Mouse (Mus musculus) heart, postnatal 0 days (tissue): ENCODE data around the gene Hcrtr2. TPM values are rescaled to one million over a fixed set of nuclear protein-coding genes. Genes with fewer than 3 reads are reported as not detected.

Experiments
- ATAC-seq: fragments of 200-750 bp; cut with Nextera tagmentation; 2 replicates; pipeline ENCODE4 v1.8.0; 2017; ENCODE audit warnings: low read depth, moderate number of reproducible peaks, moderate library complexity; ENCODE audit not compliant: insufficient read depth
- DNase-seq: peaks from one replicate; pipeline ENCODE4 v3.0.0-alpha.2; 2016; ENCODE audit warnings: low spot score
- H3K27ac ChIP-seq: fragments of 300-500 bp; sonication (generic); 2 replicates; pipeline ENCODE4 v1.5.1; 2014; ENCODE audit warnings: low read depth, mild to moderate bottlenecking
- H3K27me3 ChIP-seq: fragments of 300-500 bp; sonication (generic); 2 replicates; pipeline ENCODE4 v1.6.1; 2014; ENCODE audit warnings: low read length, mixed read lengths; ENCODE audit not compliant: control insufficient read depth, insufficient read depth
- H3K36me3 ChIP-seq: fragments of 300-500 bp; sonication (generic); replicated peaks from 2 replicates; pipeline ENCODE4 v1.6.1; 2014; ENCODE audit warnings: low read length, mixed read lengths; ENCODE audit not compliant: control insufficient read depth, insufficient read depth
- H3K4me1 ChIP-seq: fragments of 300-500 bp; sonication (generic); 2 replicates; pipeline ENCODE4 v1.6.1; 2014; ENCODE audit warnings: antibody characterized with exemption; ENCODE audit not compliant: control insufficient read depth, insufficient read depth
- H3K4me2 ChIP-seq: fragments of 300-500 bp; sonication (generic); 2 replicates; pipeline ENCODE4 v1.6.1; 2014; ENCODE audit warnings: low read depth, mild to moderate bottlenecking, low read length, moderate library complexity
- H3K4me3 ChIP-seq: fragments of 300-500 bp; sonication (generic); 2 replicates; pipeline ENCODE4 v1.5.1; 2014; ENCODE audit warnings: low read depth, low read length
- H3K9ac ChIP-seq: fragments of 300-500 bp; sonication (generic); replicated peaks from 2 replicates; pipeline ENCODE4 v1.6.1; 2014; ENCODE audit warnings: low read depth, low read length, mixed read lengths
- H3K9me3 ChIP-seq: fragments of 300-500 bp; sonication (generic); replicated peaks from 2 replicates; pipeline ENCODE4 v1.6.1; 2016; ENCODE audit warnings: low read length; ENCODE audit not compliant: control insufficient read depth
- CTCF ChIP-seq: IDR thresholded peaks from 2 replicates; pipeline ENCODE4 v1.5.1; 2016; ENCODE audit warnings: antibody characterized with exemption, control low read depth, low read depth
- EP300 ChIP-seq: IDR thresholded peaks from 2 replicates; pipeline ENCODE4 v1.6.1; 2016; ENCODE audit warnings: antibody characterized with exemption, low read depth
- WGBS: fragments of 180-500 bp; shearing (Covaris S2); extraction: QIAGEN DNeasy Blood & Tissue Kit; methylation state at CpG from one replicate; pipeline ENCODE4 v1.1.7; 2014; 5-methylcytosine and 5-hydroxymethylcytosine counted together
- polyA plus RNA-seq: library from polyadenylated mRNA; unstranded; fragments of >200 nt; fragmentation: Nextera tagmentation; extraction: Ambion mirVana; gene quantifications from 2 replicates; pipeline ENCODE4 v1.2.1, GENCODE M21; 2015
- total RNA-seq: library from RNA; depleted of rRNA; stranded (reverse); fragments of >200 nt; gene quantifications from 2 replicates; pipeline ENCODE4 v1.2.3, GENCODE M21; 2014; ENCODE audit warnings: low replicate concordance

The Hcrtr2 gene
- total and polyA plus RNA-seq, 2 experiments from 2014 or later = not detected

DNA sequence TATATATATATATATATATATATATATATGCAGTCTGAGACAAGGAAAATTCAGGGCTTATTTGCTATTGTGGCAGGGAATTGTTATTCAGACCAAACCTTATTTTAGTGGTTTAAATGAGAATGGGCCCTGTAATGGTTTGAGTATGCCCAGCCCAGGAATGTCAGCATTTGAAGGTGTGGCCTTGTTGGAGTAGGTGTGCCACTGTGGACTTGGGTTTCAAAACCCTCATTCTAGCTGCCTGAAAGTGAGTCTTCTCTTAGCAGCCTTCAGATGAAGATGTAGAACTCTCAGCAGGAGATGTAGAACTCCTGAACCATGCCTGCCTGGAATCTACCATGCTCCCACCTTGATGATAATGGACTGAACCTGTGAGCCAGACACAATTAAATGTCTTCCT is 9.7 kb downstream of the Hcrtr2 start:
- H3K36me3 ChIP-seq = no peaks in the 10 kb centered on the region
- H3K4me2 ChIP-seq = no peak overlapping the region
- ATAC-seq (no peak), DNase-seq (no peak)
- H3K9me3 ChIP-seq = no peaks in the 10 kb centered on the region
- H3K27ac ChIP-seq = no peak overlapping the region
- TF ChIP-seq CTCF (no peak), EP300 (no peak)
- H3K4me1 ChIP-seq = no peaks in the 10 kb centered on the region
- no peaks in the 10 kb centered on the region for H3K27me3 ChIP-seq
- H3K9ac ChIP-seq = no peak overlapping the region
- H3K4me3 ChIP-seq = no peak overlapping the region

DNA sequence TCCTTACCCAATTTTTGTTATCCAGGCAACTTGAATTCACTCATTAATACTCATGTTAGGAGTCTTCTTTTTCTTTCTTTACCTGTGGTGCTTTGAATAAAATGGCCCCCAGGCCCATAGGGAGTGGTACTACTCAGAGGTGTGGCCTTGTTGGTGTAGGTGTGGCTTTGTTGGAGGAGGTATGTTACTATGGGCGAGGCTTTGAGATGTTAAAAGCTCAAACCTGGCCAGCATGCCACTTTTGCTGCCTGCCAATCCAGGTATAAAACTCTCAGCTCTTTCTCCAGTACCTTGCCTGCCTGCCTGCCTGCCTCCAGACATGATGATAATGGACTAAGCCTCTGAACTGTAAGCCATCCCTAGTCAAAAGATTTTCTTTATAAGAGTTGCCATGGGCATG is 11.4 kb downstream of the Hcrtr2 start:
- TF ChIP-seq EP300 = no peak
- DNase-seq (no peak), ATAC-seq (no peak)
- Histone ChIP-seq H3K27me3 (no peaks in the 10 kb centered on the region), H3K4me1 (no peaks in the 10 kb centered on the region), H3K4me3 (no peak overlapping the region), H3K9ac (no peak overlapping the region), H3K27ac (no peak overlapping the region), H3K4me2 (no peak overlapping the region), H3K9me3 (no peaks in the 10 kb centered on the region), H3K36me3 (no peaks in the 10 kb centered on the region)
- 45% methylated on average over 1 of the region's 1 CpGs for WGBS

DNA sequence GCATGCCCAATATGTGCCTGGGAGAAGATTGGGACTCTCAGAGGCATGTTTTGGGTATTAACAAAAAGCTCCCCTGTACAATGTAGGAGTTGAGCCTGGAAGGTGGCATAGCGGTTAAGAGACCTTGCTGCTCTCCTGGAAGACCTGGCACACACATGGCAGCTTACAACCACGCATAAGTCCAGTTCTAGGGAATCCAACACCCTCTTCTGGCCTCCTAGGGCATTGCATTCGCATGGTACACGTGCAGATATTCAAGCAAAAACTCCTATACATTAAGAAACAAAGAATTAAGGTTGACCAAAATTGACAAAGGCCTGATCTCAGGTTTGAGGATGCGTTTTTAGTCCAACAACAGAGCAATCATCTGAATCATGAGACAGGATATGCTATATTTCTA is 32.3 kb downstream of the Hcrtr2 start:
- H3K4me1 ChIP-seq = no peaks in the 10 kb centered on the region
- H3K9ac ChIP-seq = no peak overlapping the region
- H3K4me2 ChIP-seq = no peak overlapping the region
- no peak for ATAC-seq
- H3K9me3 ChIP-seq = no peaks in the 10 kb centered on the region
- no peak for DNase-seq
- TF ChIP-seq EP300 = no peak
- no peak for TF ChIP-seq CTCF
- no peaks in the 10 kb centered on the region for H3K27me3 ChIP-seq
- no peak overlapping the region for H3K4me3 ChIP-seq
- no peak overlapping the region for H3K27ac ChIP-seq
- no peaks in the 10 kb centered on the region for H3K36me3 ChIP-seq
- 67% methylated on average over 5 of the region's 5 CpGs for WGBS

DNA sequence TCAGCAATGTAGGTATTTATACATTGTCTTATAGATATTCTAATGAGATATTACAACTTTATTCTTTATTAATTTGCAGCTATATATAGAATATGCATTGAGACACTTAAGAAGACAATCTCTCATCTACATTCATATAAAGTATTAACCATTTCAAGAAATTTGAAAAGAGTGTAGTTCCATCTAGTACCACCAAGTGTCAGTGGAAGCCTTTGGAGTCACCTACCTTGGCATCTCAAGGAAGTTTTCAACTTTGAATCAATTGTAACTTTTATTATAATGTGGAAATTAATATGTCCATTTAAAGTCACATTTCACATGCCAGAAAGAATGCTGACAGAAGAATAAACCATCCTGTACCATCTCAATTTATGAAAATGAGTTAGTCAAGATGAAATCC is 52.8 kb downstream of the Hcrtr2 start:
- no peak overlapping the region for H3K4me2 ChIP-seq
- no peaks in the 10 kb centered on the region for H3K4me1 ChIP-seq
- TF ChIP-seq CTCF (peak; percentile 36), EP300 (no peak)
- no peak overlapping the region for H3K27ac ChIP-seq
- no peaks in the 10 kb centered on the region for H3K36me3 ChIP-seq
- no peaks in the 10 kb centered on the region for H3K27me3 ChIP-seq
- ATAC-seq (no peak), DNase-seq (no peak)
- H3K9ac ChIP-seq = no peak overlapping the region
- no peaks in the 10 kb centered on the region for H3K9me3 ChIP-seq
- no peak overlapping the region for H3K4me3 ChIP-seq

DNA sequence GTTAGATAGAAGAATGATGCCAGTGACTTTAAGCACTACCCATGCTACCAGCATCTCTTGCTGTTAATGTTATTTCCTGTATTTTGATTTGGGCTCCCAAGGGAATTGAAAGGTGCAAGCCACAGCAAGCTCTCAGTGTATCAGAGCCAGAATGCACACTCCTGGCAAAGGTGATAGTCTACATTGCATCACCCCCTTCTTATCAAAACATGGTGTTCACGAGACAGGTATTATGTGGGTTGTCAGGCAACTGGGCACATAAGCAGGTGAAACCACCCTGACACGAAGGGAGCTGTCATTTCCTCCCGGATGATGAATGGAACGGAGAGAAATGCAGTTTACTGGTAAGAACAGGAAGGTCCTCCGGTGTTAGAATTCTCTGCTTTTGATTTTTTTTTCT is 65.9 kb downstream of the Hcrtr2 start:
- TF ChIP-seq EP300 (no peak), CTCF (no peak)
- H3K9ac ChIP-seq = no peak overlapping the region
- H3K4me3 ChIP-seq = no peak overlapping the region
- no peak overlapping the region for H3K27ac ChIP-seq
- H3K9me3 ChIP-seq = no peaks in the 10 kb centered on the region
- no peaks in the 10 kb centered on the region for H3K4me1 ChIP-seq
- DNase-seq (no peak), ATAC-seq (no peak)
- WGBS = 64% methylated on average over 5 of the region's 5 CpGs
- H3K36me3 ChIP-seq = no peaks in the 10 kb centered on the region
- no peaks in the 10 kb centered on the region for H3K27me3 ChIP-seq
- H3K4me2 ChIP-seq = no peak overlapping the region

DNA sequence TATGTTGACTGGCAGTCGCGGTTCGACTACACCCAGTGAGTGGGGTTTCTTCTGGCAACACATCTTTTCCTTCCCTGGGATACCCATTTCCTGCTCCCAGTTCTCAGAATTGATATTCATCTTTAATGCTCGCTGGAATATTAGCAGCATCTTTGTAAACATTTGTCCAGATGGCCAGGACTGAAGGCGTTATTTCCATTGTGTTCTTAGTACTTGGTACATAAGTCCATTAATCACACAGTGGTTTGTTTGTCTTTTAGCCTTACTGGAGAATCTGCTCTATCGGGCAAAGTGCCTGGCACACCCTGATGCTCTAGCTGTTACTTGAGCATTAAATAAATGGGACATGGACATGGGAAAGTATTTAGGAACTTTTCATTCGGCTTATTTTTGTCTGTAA is 71.1 kb downstream of the Hcrtr2 start:
- no peak overlapping the region for H3K9ac ChIP-seq
- WGBS = 74% methylated on average over 7 of the region's 7 CpGs
- TF ChIP-seq EP300 (no peak), CTCF (no peak)

More for the DNA sequence above, 71.1 kb downstream of the Hcrtr2 start:
- no peak for DNase-seq
- Histone ChIP-seq H3K27me3 (no peaks in the 10 kb centered on the region), H3K4me3 (no peak overlapping the region), H3K4me2 (no peak overlapping the region), H3K36me3 (no peaks in the 10 kb centered on the region), H3K4me1 (no peaks in the 10 kb centered on the region), H3K9me3 (no peaks in the 10 kb centered on the region), H3K27ac (no peak overlapping the region)
- no peak for ATAC-seq
